Mouse (Mus musculus): ENCODE measurements at regions not wholly inside any gene's neighbourhood (a gene's known extent, or its start where the extent isn't known, plus 50 kb on each side); places are given as distances from the start of the nearest gene placed in this dataset.

- WGBS: 73% methylated on average over 7 of the region's 7 CpGs
- no peaks in the 10 kb centered on the region for H3K4me1 ChIP-seq
- no peaks in the 10 kb centered on the region for H3K27me3 ChIP-seq
- no peak overlapping the region for H3K4me2 ChIP-seq (replicated peaks)
- ATAC-seq (ENCODE audit: low FRiP score, low read depth): no peak
- H3K4me3 ChIP-seq: no peak overlapping the region
- H3K27ac ChIP-seq: no peak overlapping the region
- no peak overlapping the region for H3K9ac ChIP-seq
- H3K36me3 ChIP-seq: no peaks in the 10 kb centered on the region
- H3K9me3 ChIP-seq: no peaks in the 10 kb centered on the region
Observed at GRCm38 (mm10) chr7:51339841-51340540, 170.8 kb upstream of the Ano5 start.

GRCm38 (mm10) chr7:51347521-51347920 is 163.3 kb upstream of the Ano5 start:
- no peak overlapping the region for H3K27ac ChIP-seq
- ATAC-seq (ENCODE audit: low FRiP score, low read depth): no peak
- WGBS: 78% methylated on average over 3 of the region's 3 CpGs

GRCm38 (mm10) chr7:51360134-51360533 is 150.7 kb upstream of the Ano5 start:
- Histone ChIP-seq H3K27ac (no peak overlapping the region), H3K4me3 (no peak overlapping the region), H3K4me2 (replicated peaks) (no peak overlapping the region), H3K36me3 (no peaks in the 10 kb centered on the region), H3K9me3 (no peaks in the 10 kb centered on the region), H3K4me1 (no peaks in the 10 kb centered on the region), H3K9ac (no peak overlapping the region), H3K27me3 (no peaks in the 10 kb centered on the region)
- 86% methylated on average over 3 of the region's 3 CpGs for WGBS
- no peak for ATAC-seq (ENCODE audit: low FRiP score, low read depth)

More at GRCm38 (mm10) chr7:51347521-51347920, 163.3 kb upstream of the Ano5 start:
- Histone ChIP-seq H3K4me2 (replicated peaks) (no peak overlapping the region), H3K27me3 (no peaks in the 10 kb centered on the region), H3K9ac (no peak overlapping the region), H3K36me3 (no peaks in the 10 kb centered on the region), H3K4me3 (no peak overlapping the region), H3K4me1 (no peaks in the 10 kb centered on the region), H3K9me3 (no peaks in the 10 kb centered on the region)

- Histone ChIP-seq H3K4me1 (no peaks in the 10 kb centered on the region), H3K4me3 (no peak overlapping the region), H3K27me3 (no peaks in the 10 kb centered on the region), H3K4me2 (replicated peaks) (no peak overlapping the region), H3K27ac (no peak overlapping the region), H3K36me3 (no peaks in the 10 kb centered on the region), H3K9ac (no peak overlapping the region), H3K9me3 (no peaks in the 10 kb centered on the region)
- ATAC-seq (ENCODE audit: low FRiP score, low read depth): no peak
- 74% methylated on average over 1 of the region's 1 CpGs for WGBS
Observed at GRCm38 (mm10) chr7:51377584-51377983, 133.2 kb upstream of the Ano5 start.

Measured in limb, embryonic 13.5 days (tissue).